Mouse (Mus musculus): ENCODE measurements around the gene D630039A03Rik.
A peak's percentile ranks its signal among the peaks of the same experiment; 100 is the strongest.

- TF ChIP-seq CTCF (IDR thresholded peaks at IDR 0.05; ENCODE audit: low read depth): peak; percentile 88
- no peak for TF ChIP-seq EP300 (IDR thresholded peaks at IDR 0.05; ENCODE audit: low read depth)
Observed at GRCm38 (mm10) chr4:57904211-57904610, 11.9 kb downstream of the D630039A03Rik start.

All from liver, postnatal 0 days (tissue).